7 mouse cellular contexts compared by ENCODE assay signal in the genomic region with DNA sequence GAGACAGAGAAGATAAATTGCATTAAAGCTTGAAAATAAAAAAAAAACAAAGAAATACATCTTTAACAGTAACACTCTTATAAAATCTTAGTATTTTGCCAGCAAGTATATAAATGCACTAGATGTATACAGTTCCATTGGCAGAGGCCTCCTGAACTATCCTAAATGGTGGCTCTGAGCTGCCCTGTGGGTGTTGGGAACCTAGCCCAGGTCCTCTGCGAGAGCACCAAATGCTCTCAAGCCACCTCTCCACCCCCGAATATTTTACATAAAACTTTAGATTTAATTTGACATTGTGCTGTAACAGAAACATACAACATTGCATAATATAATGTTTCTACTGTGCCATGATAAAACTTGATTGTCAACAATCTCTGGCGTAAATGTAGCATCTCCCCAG.
"Had no signal": no experiment of that assay in that cellular context is flagged by ENCODE, and none has a peak within 500 bp of the region (broad histone marks: within the 10 kb centered on the region; RNA-seq: fewer than 3 reads in every experiment).

No protein-coding gene starts in this region.

- DNase-seq: kidney, postnatal 10 days; kidney, postnatal 4 days; left cerebral cortex, postnatal 4 days; lung, adult 18-20 months; right cerebral cortex, postnatal 14 days; thymus, adult 2 months; thymus, postnatal 25 days had no signal
